Mouse (Mus musculus) spleen, postnatal 4 days (tissue): ENCODE measurements at regions not wholly inside any gene's neighbourhood (a gene's known extent, or its start where the extent isn't known, plus 50 kb on each side); places are given as distances from the start of the nearest gene placed in this dataset.

ENCODE experiments used
- DNase-seq, 2 experiments: peaks; one replicate each; pipeline ENCODE4 v3.0.0; 2022; ENCODE audit warnings: low spot score in 2 of 2

GRCm38 (mm10) chr13:48171994-48172393, 89.0 kb upstream of the Id4 start:
- DNase-seq, result no peak

GRCm38 (mm10) chr13:48192476-48192875, 68.6 kb upstream of the Id4 start:
- DNase-seq, result no peak

- no peak for DNase-seq
Measured at GRCm38 (mm10) chr13:48193942-48194341, 67.1 kb upstream of the Id4 start.

- DNase-seq, result no peak
Measured at GRCm38 (mm10) chr13:48207824-48208223, 53.2 kb upstream of the Id4 start.
